Mouse (Mus musculus) heart, postnatal 25 days (tissue): ENCODE measurements around the gene Nfs1. TPM values are rescaled to one million over a fixed set of nuclear protein-coding genes. Genes with fewer than 3 reads are reported as not detected.
"Not testable (repeated sequence)": the region's sequence is repeated elsewhere in the genome, so short reads cannot be mapped to it uniquely, and the experiment has no call there.

Experiments
- DNase-seq: peaks from one replicate; pipeline ENCODE4 v3.0.0; 2022; ENCODE audit warnings: low spot score
- intact Hi-C: fragments of 180-260 bp; cut with DNase I; formaldehyde crosslinking; loops from one replicate; pipeline ENCODE4 v1.15.1; 2025
- total RNA-seq, 2 experiments: library from RNA; stranded (reverse); gene quantifications; 2 replicates each; pipeline ENCODE4 v1.2.3; 2021

Gene Nfs1
- total RNA-seq, 2 experiments from 2014 or later: 81.0 to 81.3 TPM

- intact Hi-C loops: no loop called here
- DNase-seq: no peak
These were observed 2.4 kb upstream of the Nfs1 start for GRCm38 (mm10) chr2:156146272-156146989.

GRCm38 (mm10) chr2:156145486-156146130 is 1.6 kb upstream of the Nfs1 start:
- no peak for DNase-seq
- intact Hi-C loops: no loop called here

GRCm38 (mm10) chr2:156143367-156143766 is 619 bp downstream of the Nfs1 start:
- DNase-seq: no peak
- intact Hi-C loops: loop anchor here (5.0 kb wide), 2 partner anchors 34 to 181 kb away; no protein-coding TSS in a partner anchor

- intact Hi-C loops: loop anchor here (5.0 kb wide), 2 partner anchors 34 to 181 kb away; no protein-coding TSS in a partner anchor
- DNase-seq: no peak
These were observed 1.2 kb downstream of the Nfs1 start for GRCm38 (mm10) chr2:156142820-156143219.

GRCm38 (mm10) chr2:156135695-156136094 is 8.3 kb downstream of the Nfs1 start:
- no peak for DNase-seq
- intact Hi-C loops: no loop called here

GRCm38 (mm10) chr2:156134161-156134560 is 9.8 kb downstream of the Nfs1 start:
- intact Hi-C loops: no loop called here
- DNase-seq: no peak

- intact Hi-C loops: no loop called here
- DNase-seq: no peak
These were observed 17.0 kb downstream of the Nfs1 start, which contains the start of gene Gm28036 for GRCm38 (mm10) chr2:156126992-156127391. Gm28036 (minus strand) TSS chr2:156127092.

GRCm38 (mm10) chr2:156123731-156124130 is 20.3 kb downstream of the Nfs1 start:
- intact Hi-C loops: no loop called here
- DNase-seq: no peak

- intact Hi-C loops: no loop called here
- DNase-seq: no peak
These were observed 24.4 kb downstream of the Nfs1 start for GRCm38 (mm10) chr2:156119566-156119965.

GRCm38 (mm10) chr2:156112080-156112423 is 31.9 kb downstream of the Nfs1 start:
- intact Hi-C loops: loop anchor here (5.0 kb wide), 1 partner anchor 105 kb away; the partner anchor contains the start of genes 6430550D23Rik and Ergic3
- DNase-seq: not testable (repeated sequence)

GRCm38 (mm10) chr2:156111358-156112079 is 32.5 kb downstream of the Nfs1 start, which contains the start of the genes Cpne1 and Rbm12:
Cpne1 (minus strand) TSS chr2:156111965.
Rbm12 (minus strand) TSS chr2:156111978.
- intact Hi-C loops: loop anchor here (5.0 kb wide), 1 partner anchor 104 kb away; the partner anchor contains the start of genes 6430550D23Rik and Ergic3
- DNase-seq: peak; percentile 83

- intact Hi-C loops: loop anchor here (5.0 kb wide), 1 partner anchor 103 kb away; the partner anchor contains the start of genes 6430550D23Rik and Ergic3
- no peak for DNase-seq
These were observed 33.2 kb downstream of the Nfs1 start for GRCm38 (mm10) chr2:156110627-156111357.

GRCm38 (mm10) chr2:156091926-156092325 is 52.1 kb downstream of the Nfs1 start:
- intact Hi-C loops: no loop called here
- no peak for DNase-seq

GRCm38 (mm10) chr2:156089799-156090198 is 54.2 kb downstream of the Nfs1 start:
- intact Hi-C loops: no loop called here
- DNase-seq: no peak

- intact Hi-C loops: no loop called here
- no peak for DNase-seq
These were observed 56.4 kb downstream of the Nfs1 start for GRCm38 (mm10) chr2:156087391-156088110.

GRCm38 (mm10) chr2:156084541-156084940 is 59.4 kb downstream of the Nfs1 start:
- intact Hi-C loops: no loop called here
- DNase-seq: no peak

GRCm38 (mm10) chr2:156080391-156080790 is 63.6 kb downstream of the Nfs1 start:
- no peak for DNase-seq

GRCm38 (mm10) chr2:156079674-156080073 is 64.3 kb downstream of the Nfs1 start:
- intact Hi-C loops: no loop called here
- no peak for DNase-seq

More at GRCm38 (mm10) chr2:156080391-156080790, 63.6 kb downstream of the Nfs1 start:
- intact Hi-C loops: no loop called here

- intact Hi-C loops: no loop called here
- no peak for DNase-seq
These were observed 64.8 kb downstream of the Nfs1 start for GRCm38 (mm10) chr2:156079183-156079560.
